Mouse (Mus musculus) thymus, adult 2 months (tissue): ENCODE results near the gene Lect2.

Source experiments
- CTCF ChIP-seq: fragments of 200-500 bp; IDR thresholded peaks from 2 replicates; pipeline ENCODE4 v1.5.1; 2012; ENCODE audit warnings: mild to moderate bottlenecking, control low read depth, low read length, moderate library complexity, borderline replicate concordance; ENCODE audit not compliant: control insufficient read depth, poor library complexity, insufficient read depth; ENCODE audit errors: extremely low read depth
- POLR2A ChIP-seq: fragments of 200-500 bp; IDR thresholded peaks from 2 replicates; pipeline ENCODE4 v1.6.1; 2012; ENCODE audit warnings: mild to moderate bottlenecking, low read length, control low read depth, moderate library complexity; ENCODE audit not compliant: control insufficient read depth, poor library complexity, insufficient read depth; ENCODE audit errors: extremely low read depth

GRCm38 (mm10) chr13:56581512-56581911 is 33.2 kb upstream of the Lect2 start:
- no peak for TF ChIP-seq POLR2A
- no peak for TF ChIP-seq CTCF
